Mouse (Mus musculus): ENCODE measurements around the gene 1700037C18Rik. TPM values are rescaled to one million over a fixed set of nuclear protein-coding genes. Genes with fewer than 3 reads are reported as not detected.

1700037C18Rik gene
- 25.3 TPM for polyA plus RNA-seq (2014; fragmentation: Illumina TruSeq; extraction: RNeasy Lipid Tissue Mini Kit (QIAGEN cat#74804); ENCODE audit: low read depth, low replicate concordance)

DNA sequence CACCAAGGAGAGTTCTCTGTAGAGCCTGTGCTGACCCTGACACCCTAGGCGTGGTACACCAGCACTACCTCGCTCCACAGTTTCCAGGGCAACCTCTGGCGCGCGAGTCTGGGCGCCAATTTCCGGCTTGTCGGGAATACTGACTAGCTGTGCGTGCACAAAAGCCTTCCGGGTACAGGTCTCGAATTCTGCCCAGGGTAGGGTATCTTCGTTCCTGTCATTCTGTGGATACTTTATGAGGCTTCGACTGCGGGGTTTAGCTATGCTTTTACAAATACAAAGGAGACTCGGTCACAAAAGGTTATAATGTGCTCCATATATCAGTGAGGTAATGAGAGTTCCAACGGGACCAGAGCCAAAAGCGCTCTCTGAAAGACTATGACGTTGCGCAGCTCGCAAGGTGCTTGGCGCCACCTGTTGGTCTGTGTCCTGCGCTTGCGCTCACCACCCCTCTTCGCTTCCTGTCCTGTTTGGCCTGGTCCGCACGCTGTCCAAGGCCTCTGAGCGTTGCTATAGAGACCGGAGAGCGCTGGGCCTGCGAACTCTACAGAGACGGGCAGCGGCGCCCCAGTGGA, at the start of gene 1700037C18Rik, which contains the start of gene Cluap1:
1700037C18Rik (minus strand) TSS at position 153 of the 575 bp plus-strand sequence.
Cluap1 (plus strand) TSS at position 265 of the 575 bp plus-strand sequence.

DNA sequence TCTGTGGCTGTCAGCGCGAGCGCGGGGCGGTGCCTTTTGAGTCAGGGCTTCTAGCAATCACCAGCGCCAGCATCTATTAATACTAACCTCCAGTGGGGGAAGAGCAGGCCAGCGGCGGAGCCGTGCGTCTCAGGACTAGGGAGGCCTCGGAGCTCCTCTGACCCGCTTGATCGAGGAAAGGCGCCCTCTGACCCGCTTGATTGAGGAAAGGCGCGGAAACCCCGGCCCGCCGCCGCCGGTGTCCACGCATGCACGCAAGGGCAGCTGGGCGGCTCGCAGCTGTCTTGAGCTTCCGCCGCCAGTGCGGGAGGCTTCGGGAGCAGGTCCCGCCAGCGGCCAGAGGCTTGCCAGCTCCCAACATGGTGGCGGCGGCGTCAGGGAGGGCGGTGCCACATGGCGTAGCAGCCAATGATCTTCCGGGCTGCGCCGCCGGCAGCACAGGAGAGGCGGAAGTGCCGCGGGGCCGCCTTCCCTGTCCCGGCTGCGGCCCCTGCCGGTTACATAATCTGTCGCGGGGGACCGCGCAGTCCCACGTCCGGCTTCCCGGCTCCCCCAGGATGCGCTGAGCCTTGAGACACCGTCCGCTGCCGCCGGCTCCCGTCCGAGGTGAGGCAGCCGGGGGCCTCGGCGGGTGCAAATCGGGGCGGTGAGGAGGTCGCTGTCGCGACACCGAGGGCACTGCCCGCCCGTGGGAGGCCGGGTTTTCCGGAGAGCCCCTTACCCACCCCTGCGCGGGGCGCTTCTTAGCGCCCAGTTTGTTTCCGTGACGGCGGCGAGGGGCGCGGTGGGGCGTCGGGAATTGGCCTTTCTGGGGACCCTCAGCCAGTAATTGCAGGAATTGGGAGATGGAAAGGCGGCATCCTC, 24.1 kb downstream of the 1700037C18Rik start, which contains the start of the genes Zfp597 and Gm20695:
Zfp597 (minus strand) TSS at position 361 of the 864 bp plus-strand sequence.
Gm20695 (plus strand) TSS at position 448 of the 864 bp plus-strand sequence.

DNA sequence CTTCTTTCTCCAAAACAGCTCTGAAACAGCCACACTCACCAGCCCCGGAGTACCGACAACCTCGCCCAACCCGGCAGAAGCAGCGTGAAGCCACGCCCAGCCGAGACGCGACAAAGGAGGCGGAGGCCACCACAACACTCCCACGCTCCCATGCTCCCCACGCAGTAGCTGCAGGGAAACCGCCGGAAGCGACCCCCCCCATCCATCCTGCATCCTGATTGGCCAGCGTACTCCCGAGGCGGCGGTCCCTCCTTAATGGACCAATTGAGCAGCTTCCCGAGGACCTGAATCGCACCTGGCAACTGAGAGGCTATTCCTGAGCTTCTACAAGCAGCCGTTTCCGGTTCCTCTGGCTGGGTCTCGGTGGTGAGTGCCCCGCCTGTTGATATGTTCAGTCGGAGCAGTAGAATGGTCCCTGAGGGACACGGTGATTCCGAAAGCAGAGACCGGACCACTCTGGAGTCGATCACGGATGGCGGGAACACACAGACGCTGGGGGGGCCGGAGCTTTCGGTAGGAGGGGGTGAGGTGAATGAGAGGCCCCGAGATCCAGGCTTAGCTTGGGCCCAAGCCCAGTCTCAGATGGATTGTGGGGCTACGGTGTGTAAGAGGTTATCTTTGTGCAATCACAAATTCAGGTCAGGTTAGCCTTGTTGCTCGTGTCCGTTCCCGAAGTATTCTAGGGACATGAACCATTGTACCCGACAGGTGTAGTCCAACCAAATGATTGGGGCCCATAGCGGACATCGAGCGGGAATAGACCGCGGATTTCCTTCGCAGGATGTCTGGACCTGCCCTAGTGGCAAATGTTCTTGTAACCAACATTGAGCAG, 36.1 kb downstream of the 1700037C18Rik start, which contains the start of gene Naa60:
Naa60 (plus strand) TSS at position 160 of the 832 bp plus-strand sequence.

DNA sequence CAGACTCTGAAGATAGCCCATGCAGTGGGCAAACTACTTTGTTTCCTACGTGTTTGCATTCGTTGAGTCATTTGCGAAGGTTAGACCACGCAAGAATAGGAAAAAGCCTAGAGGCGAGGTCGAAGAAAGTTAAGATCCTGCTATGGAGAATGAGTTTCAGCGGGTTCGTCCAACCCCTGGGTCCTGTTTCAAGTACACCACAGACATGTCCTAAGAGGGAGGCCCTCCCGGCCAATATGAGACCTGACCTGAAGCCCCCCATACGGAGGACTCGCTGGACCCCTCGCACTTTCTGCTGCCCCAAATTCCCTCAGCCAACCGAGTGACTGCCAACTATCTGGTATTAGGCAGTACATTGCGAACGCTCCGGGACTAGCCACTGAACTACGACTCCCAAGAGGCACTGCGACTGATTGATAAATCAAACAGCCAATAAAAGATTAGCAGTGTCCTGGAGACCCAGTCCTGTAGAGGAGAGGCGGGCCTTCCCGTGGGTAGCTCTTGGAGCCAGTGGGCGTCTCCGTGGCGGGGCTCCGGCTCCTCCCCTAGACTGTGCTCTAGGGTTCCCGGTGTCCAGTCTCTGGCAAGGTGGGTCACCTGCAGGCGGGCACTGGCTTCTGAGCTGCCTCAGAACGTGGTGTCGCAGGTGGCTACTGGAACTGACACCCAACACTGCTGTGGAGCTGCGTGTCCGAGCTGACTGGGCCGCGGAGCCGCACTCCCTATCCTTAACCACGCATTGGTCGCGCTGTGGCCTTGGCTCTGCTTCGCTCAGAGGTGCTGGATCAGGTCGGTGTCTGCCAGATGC, 61.6 kb downstream of the 1700037C18Rik start, which contains the start of gene Zfp174:
Zfp174 (plus strand) TSS at position 558 of the 808 bp plus-strand sequence.

Other genes with a start within 250 kb of the 1700037C18Rik start
- gene Mefv, start 190.6 kb downstream of the 1700037C18Rik start, polyA plus RNA-seq (2014; fragmentation: Illumina TruSeq; extraction: RNeasy Lipid Tissue Mini Kit (QIAGEN cat#74804); ENCODE audit: low read depth, low replicate concordance) = not detected
- 48.4 TPM for gene Zfp263, start 164.6 kb downstream of the 1700037C18Rik start, polyA plus RNA-seq (2014; fragmentation: Illumina TruSeq; extraction: RNeasy Lipid Tissue Mini Kit (QIAGEN cat#74804); ENCODE audit: low read depth, low replicate concordance)
- not detected for gene Olfr15, start 77.8 kb downstream of the 1700037C18Rik start, polyA plus RNA-seq (2014; fragmentation: Illumina TruSeq; extraction: RNeasy Lipid Tissue Mini Kit (QIAGEN cat#74804); ENCODE audit: low read depth, low replicate concordance)
- gene Zfp174, start 61.4 kb downstream of the 1700037C18Rik start, polyA plus RNA-seq (2014; fragmentation: Illumina TruSeq; extraction: RNeasy Lipid Tissue Mini Kit (QIAGEN cat#74804); ENCODE audit: low read depth, low replicate concordance) = 3.1 TPM
- 169 TPM for gene Naa60, start 36.3 kb downstream of the 1700037C18Rik start, polyA plus RNA-seq (2014; fragmentation: Illumina TruSeq; extraction: RNeasy Lipid Tissue Mini Kit (QIAGEN cat#74804); ENCODE audit: low read depth, low replicate concordance)
- 108 TPM for gene Zfp597, start 24.1 kb downstream of the 1700037C18Rik start, polyA plus RNA-seq (2014; fragmentation: Illumina TruSeq; extraction: RNeasy Lipid Tissue Mini Kit (QIAGEN cat#74804); ENCODE audit: low read depth, low replicate concordance)
- 0.74 TPM for gene Gm20695, start 24.0 kb downstream of the 1700037C18Rik start, polyA plus RNA-seq (2014; fragmentation: Illumina TruSeq; extraction: RNeasy Lipid Tissue Mini Kit (QIAGEN cat#74804); ENCODE audit: low read depth, low replicate concordance)
- 106 TPM for gene Cluap1, start 112 bp upstream of the 1700037C18Rik start, polyA plus RNA-seq (2014; fragmentation: Illumina TruSeq; extraction: RNeasy Lipid Tissue Mini Kit (QIAGEN cat#74804); ENCODE audit: low read depth, low replicate concordance)
- 0.24 TPM for gene Nlrc3, start 67.9 kb upstream of the 1700037C18Rik start, polyA plus RNA-seq (2014; fragmentation: Illumina TruSeq; extraction: RNeasy Lipid Tissue Mini Kit (QIAGEN cat#74804); ENCODE audit: low read depth, low replicate concordance)
- gene Slx4, start 95.1 kb upstream of the 1700037C18Rik start, polyA plus RNA-seq (2014; fragmentation: Illumina TruSeq; extraction: RNeasy Lipid Tissue Mini Kit (QIAGEN cat#74804); ENCODE audit: low read depth, low replicate concordance) = 111 TPM
- not detected for gene Dnase1, start 128.3 kb upstream of the 1700037C18Rik start, polyA plus RNA-seq (2014; fragmentation: Illumina TruSeq; extraction: RNeasy Lipid Tissue Mini Kit (QIAGEN cat#74804); ENCODE audit: low read depth, low replicate concordance)
- gene Trap1, start 169.1 kb upstream of the 1700037C18Rik start, polyA plus RNA-seq (2014; fragmentation: Illumina TruSeq; extraction: RNeasy Lipid Tissue Mini Kit (QIAGEN cat#74804); ENCODE audit: low read depth, low replicate concordance) = 47.0 TPM